Mouse (Mus musculus) cerebellum, adult (tissue): ENCODE measurements at regions not wholly inside any gene's neighbourhood (a gene's known extent, or its start where the extent isn't known, plus 50 kb on each side); places are given as distances from the start of the nearest gene placed in this dataset.

Source experiments
- ATAC-seq: cut with Nextera tagmentation; 2 replicates; pipeline ENCODE4 v1.9.2; 2017; ENCODE audit warnings: mild to moderate bottlenecking, moderate library complexity, mixed read lengths; ENCODE audit not compliant: insufficient number of reproducible peaks, low FRiP score, low TSS enrichment

- no peak for ATAC-seq
Observed at GRCm38 (mm10) chr15:56438370-56438769, 1039.1 kb downstream of the Slc22a22 start.

DNA sequence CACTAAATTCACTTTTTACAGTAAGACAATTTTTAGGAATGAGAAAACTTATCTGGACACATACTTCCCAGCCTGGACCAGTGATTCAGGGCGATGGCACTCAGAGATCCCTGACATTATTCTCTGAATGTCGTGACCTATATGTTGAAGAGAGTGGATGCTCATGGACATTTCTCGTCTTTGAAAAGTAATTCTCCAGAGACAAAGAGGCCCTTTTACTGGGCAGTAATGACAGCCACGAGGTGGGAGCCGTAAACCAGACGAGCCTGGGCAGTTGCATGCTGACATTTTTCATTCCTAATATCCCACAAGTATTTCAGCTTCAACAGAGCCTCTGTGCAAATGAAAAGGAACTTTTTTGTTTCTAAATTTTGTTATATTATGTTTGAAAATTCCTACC, 1041.3 kb downstream of the Slc22a22 start:
- ATAC-seq, result no peak

DNA sequence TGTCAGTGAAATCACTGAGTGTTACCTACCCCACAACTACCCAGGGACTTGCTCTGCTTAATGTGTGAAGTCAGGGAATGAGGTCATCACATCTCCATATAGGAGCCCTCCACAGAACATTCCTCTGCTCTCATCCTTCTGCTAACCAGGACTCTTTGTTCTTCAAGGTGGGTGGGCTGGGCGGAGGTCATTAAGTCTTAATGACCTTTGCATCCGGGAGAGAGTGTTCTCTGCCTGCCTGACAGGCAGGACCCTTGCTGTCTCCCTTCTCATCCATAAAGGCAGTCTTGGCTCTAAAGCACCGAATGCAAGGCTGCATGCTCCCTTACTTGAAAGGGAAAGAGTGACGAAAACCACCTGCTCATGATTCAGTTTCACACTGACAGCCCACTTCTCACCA, 1051.4 kb downstream of the Slc22a22 start:
- ATAC-seq, result no peak

DNA sequence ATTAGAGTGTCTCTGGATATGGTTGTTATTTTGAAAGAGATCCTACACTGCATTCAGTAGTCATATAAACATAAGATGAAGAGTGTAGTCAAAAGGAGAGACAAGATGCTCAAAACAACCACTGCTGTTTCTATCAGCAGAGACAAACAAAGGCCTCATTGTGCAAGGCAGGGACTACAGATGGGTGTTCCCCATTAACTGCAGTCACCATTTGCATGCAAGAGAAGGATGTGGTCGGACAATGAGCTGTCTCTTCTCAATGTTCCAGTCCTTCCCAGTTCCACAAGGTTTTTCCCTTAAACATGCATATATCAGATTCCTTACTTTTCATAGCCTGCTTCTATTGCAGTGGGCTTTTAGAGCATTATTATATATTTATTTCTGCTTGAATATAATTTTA, 1056.7 kb downstream of the Slc22a22 start:
- ATAC-seq, result no peak

DNA sequence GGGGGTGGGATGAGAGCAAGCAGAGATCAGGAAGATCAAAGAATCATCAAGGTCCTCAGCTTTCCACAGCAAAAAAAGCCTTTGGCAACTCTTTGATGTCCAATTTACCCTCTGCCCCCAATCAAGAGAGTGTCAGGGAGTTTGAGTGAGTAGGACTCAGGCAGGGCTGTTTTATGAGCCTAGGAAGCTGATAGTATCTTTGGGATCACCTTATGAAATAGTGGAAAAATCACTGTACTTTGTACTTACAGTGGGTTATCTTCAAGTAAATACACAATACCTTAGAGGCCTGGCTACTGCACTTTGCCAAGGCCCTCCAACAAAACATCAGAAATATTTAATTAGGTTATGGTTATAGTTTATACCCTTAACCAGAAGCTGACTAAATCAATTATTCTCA, 1085.4 kb downstream of the Slc22a22 start:
- no peak for ATAC-seq

DNA sequence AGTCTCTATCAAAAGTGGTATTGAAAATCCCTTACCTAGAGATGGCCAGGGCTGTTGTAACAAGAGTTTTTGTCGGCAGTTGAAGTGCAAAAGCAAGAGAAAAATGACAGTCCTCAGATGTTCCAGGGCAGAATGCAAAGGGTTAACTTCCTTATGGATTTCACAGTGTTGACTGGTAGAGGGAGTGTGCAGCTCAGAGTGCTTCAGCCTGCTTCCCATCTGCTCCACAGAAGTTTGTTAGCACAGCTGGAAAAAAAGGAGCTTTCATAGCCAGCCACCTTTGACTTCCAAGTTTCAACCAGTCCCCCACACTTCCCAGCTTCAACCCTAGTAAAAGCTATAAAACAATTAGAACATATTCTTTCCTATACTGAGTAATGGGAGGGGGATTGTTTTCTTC, 1098.9 kb downstream of the Slc22a22 start:
- ATAC-seq, result no peak

DNA sequence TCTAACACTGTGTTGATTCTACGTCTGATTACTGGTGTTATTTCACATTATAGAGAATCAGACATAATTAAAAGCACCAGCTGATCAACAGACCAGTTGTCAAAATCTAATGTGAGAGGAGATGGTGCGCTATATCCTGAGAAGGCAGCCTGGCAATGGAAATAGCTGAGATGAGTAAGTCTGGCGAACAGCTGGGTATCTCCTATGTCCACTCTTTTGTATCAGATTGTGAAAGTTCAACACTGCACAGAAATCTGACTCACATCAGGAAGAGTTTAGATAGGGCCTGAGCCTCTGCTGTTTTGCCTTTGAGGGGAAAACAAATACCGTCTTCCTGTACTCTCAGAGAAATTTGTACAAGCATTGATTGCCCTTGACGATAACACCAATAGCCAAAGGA, 1126.5 kb downstream of the Slc22a22 start:
- no peak for ATAC-seq

DNA sequence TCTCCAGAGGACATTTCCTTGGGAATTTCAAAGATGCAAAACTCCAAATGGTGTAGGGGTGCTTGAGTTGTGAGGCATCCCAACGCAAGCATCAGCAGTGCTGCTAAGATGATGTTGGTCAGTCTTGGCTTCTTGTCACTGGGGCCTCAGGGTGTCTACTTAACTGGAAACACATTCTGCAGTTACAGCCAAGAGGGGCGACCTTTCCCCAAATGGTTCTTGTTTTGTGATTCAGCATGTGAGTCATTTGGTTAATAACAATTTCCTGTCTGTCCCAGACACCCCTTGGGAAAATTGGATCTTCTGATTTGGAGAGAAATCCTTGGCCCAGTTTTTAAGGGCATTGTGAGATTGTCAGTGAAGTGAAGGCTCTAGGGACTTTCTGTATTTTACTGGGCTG, 1131.3 kb downstream of the Slc22a22 start:
- ATAC-seq, result no peak

GRCm38 (mm10) chr15:56344973-56345372, 1132.5 kb downstream of the Slc22a22 start:
- ATAC-seq, result no peak

- ATAC-seq, result no peak
Observed at GRCm38 (mm10) chr15:56344304-56344932, 1133.0 kb downstream of the Slc22a22 start.

DNA sequence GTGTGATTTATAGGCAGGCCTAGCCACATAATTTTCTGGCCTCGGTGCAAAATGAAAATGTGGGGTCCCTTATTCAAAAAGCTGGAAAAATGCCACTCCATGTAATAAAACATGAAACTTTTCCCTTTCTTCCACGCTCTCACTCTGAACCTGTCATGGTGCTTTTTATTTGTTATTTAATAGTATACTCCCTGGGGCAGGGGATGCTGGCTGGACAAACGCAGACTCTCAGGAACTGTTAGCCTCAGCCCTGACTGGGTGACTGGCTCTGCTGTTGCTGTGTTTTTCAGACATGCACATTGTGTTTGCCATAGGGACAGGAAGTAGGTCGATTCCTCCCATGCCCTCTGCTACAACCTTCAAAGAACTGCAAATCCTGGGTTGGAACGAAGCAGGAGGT, 1139.5 kb downstream of the Slc22a22 start:
- ATAC-seq, result no peak

DNA sequence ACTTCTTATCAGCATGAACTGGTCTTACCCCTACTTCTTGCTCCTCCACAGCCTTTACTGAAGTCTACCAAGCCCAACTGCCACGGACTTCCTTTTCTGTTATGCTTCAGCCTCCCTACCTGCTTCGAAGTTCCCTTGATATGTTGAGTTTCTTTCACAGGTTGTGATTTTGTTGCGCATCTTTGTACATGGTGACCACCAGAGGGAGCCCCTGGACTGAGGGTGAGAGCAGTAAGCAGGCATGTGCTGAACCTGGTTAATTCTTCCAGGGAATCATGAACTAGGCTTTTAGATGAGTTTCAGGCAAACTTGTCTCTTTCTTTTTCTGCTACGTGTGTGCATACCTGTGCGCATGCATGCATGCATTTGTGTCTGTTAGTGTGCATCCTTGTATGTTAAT, 1141.0 kb downstream of the Slc22a22 start:
- ATAC-seq, result no peak

DNA sequence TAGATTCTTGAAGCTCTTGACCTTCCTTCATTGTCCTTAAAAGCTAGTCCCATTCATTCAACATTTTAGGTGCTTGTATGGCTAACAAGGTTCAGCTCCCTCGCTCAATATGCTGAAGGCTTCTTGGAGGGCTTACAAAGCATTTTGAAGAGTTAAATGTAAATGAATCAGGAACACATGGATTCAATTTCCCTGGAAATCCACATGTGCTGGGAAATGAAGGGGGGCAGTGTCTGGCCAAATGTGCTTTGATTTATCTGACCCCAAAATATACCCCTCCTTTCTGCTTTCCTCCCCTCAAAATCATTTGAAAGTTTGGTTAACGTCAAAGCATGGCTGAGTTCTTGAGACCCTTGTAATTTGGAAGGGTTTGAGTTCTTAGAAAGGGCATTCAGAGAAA, 1142.4 kb downstream of the Slc22a22 start:
- no peak for ATAC-seq

GRCm38 (mm10) chr15:56320501-56320900, 1156.9 kb downstream of the Slc22a22 start:
- no peak for ATAC-seq

- no peak for ATAC-seq
Observed at GRCm38 (mm10) chr15:56294910-56295438, 1182.5 kb downstream of the Slc22a22 start.

- ATAC-seq, result no peak
Observed at GRCm38 (mm10) chr15:56278622-56279301, 1198.7 kb downstream of the Slc22a22 start.

- no peak for ATAC-seq
Observed at GRCm38 (mm10) chr15:56278006-56278405, 1199.4 kb downstream of the Slc22a22 start.

DNA sequence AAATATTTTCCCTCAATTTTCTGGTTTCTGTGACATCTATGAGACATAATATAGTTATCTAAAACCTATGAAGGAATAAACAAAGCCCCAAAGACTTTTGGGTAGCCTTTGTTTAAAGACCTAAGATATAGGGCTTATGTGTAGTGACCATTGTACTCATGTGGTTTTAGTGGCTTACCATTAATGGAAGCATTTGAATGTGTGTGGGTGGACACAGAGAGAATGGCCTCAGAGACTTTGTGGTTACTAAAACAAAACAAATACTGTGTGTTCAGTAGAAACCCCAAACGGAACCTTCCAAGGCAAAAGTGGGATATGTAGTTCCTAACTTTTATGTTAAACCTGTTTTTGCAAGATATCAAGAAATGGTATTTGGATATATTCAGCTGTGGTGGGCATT, 1228.7 kb downstream of the Slc22a22 start:
- no peak for ATAC-seq

DNA sequence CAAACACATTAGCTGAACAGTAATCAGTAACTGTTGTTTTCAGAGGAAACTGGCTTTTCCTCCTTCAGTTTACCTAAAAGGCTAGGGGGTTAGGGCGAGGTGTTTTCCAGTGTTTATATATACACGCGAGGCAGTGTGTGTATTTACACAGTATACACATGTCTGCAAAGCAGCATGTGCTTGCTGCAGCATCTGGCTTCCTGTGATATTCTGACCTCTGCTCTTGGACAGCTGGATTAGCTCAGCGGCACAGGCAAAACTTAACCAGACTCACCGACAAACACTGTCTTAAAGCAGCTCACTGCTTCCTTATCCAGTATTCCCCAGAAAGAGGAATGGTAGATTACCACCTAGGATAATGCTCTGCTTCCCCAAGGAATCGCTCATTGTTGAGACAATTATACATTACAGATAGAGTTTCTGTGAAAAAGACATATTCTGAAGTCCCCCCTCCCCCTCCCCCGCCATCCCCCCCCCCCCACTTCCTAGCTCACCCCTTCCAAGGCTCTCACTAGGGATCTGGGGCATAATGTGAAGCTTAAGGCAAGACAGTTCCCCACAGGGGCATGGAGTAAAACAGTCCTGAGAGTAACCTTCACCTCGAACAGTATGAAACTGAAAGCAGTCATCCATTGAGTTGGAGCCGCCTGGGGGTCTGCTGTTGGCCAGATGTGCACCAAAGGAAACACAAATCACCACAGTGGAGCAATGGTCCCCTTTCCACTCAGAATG, 1233.3 kb downstream of the Slc22a22 start:
- ATAC-seq, result no peak

GRCm38 (mm10) chr15:56202552-56202951, 1274.9 kb downstream of the Slc22a22 start:
- no peak for ATAC-seq

GRCm38 (mm10) chr15:56199336-56199735, 1278.1 kb downstream of the Slc22a22 start:
- ATAC-seq, result no peak
